ENCODE assay signal across 8 mouse cellular contexts in genomic region chr17:55878282-55878635, GRCm38 (mm10). TPM values are rescaled to one million over a fixed set of nuclear protein-coding genes. Genes with fewer than 3 reads are reported as not detected.
A peak's percentile ranks its signal among the peaks of the same experiment; 100 is the strongest.
DNase-seq lines count a peak whose midpoint lies in the region; ATAC-seq and TF ChIP-seq lines count a peak whose summit lies in the region.
"Not testable (repeated sequence)": the region's sequence is repeated elsewhere in the genome, so short reads cannot be mapped to it uniquely, and the experiment has no call there.

No protein-coding gene starts in this region.

- not testable (repeated sequence) for TF ChIP-seq EP300 in heart, postnatal 0 days (IDR thresholded peaks at IDR 0.05; ENCODE audit: low read depth)

- H3K4me3 ChIP-seq in heart, postnatal 0 days (ENCODE audit: low read depth, low read length) = peak overlapping the region; percentile 57
- peak overlapping the region; percentile 56 for H3K4me3 ChIP-seq in kidney, embryonic 15.5 days (replicated peaks)
- peak overlapping the region; percentile 64 for H3K4me3 ChIP-seq in liver, embryonic 13.5 days (replicated peaks)
- H3K4me3 ChIP-seq in midbrain, embryonic 15.5 days = peak overlapping the region; percentile 52
- peak overlapping the region; percentile 57 for H3K4me3 ChIP-seq in small intestine, adult 2 months (ENCODE audit: low read depth, low read length)

- H3K27me3 ChIP-seq in heart, postnatal 0 days (ENCODE audit: control insufficient read depth, insufficient read depth, low read length); kidney, embryonic 15.5 days; liver, embryonic 13.5 days; midbrain, embryonic 15.5 days (replicated peaks); small intestine, adult 2 months (ENCODE audit: control insufficient read depth, insufficient read depth, low read length): not testable (repeated sequence)

- DNase-seq in A20 (ENCODE audit: low read depth, low spot score) = peak; percentile 78
- peak; percentile 62 for DNase-seq in brain, embryonic 14.5 days (ENCODE audit: low read depth)
- DNase-seq in fibroblast of lung, adult 2 months (ENCODE audit: low read depth) = peak; percentile 28
- not testable (repeated sequence) for DNase-seq in heart, postnatal 0 days (ENCODE audit: low spot score); liver, embryonic 13.5 days

- peak overlapping the region; percentile 78 for H3K27ac ChIP-seq in heart, postnatal 0 days (ENCODE audit: low read depth)
- peak overlapping the region; percentile 64; the same call in 1 of the 2 replicates for H3K27ac ChIP-seq in kidney, embryonic 15.5 days
- peak overlapping the region; percentile 44 for H3K27ac ChIP-seq in liver, embryonic 13.5 days
- peak overlapping the region; percentile 88 for H3K27ac ChIP-seq in midbrain, embryonic 15.5 days
- H3K27ac ChIP-seq in small intestine, adult 2 months (ENCODE audit: insufficient read depth, low read depth, low read length) = peak overlapping the region; percentile 74

- ATAC-seq in heart, postnatal 0 days (ENCODE audit: insufficient read depth, low read depth); kidney, embryonic 15.5 days (replicated peaks; ENCODE audit: low FRiP score); liver, embryonic 13.5 days (ENCODE audit: low read depth); midbrain, embryonic 15.5 days (replicated peaks): not testable (repeated sequence)

- H3K36me3 ChIP-seq in heart, postnatal 0 days (replicated peaks; ENCODE audit: control insufficient read depth, insufficient read depth, low read length); kidney, embryonic 15.5 days; liver, embryonic 13.5 days; midbrain, embryonic 15.5 days (replicated peaks); small intestine, adult 2 months (ENCODE audit: control insufficient read depth, insufficient read depth, low read length): not testable (repeated sequence)

- WGBS in heart, postnatal 0 days = 1% methylated on average over 6 of the region's 8 CpGs
- under 1% methylated on average over 7 of the region's 8 CpGs for WGBS in kidney, embryonic 15.5 days
- WGBS in liver, embryonic 13.5 days (ENCODE audit: insufficient replicate concordance) = 2% methylated on average over 7 of the region's 8 CpGs
- 0% methylated on average over 8 of the region's 8 CpGs for WGBS in midbrain, embryonic 15.5 days
- 0% methylated on average over 7 of the region's 8 CpGs for WGBS in small intestine, adult 2 months

- not testable (repeated sequence) for H3K9me3 ChIP-seq in heart, postnatal 0 days (replicated peaks; ENCODE audit: control insufficient read depth, low read length); kidney, embryonic 15.5 days (replicated peaks); liver, embryonic 13.5 days (replicated peaks); midbrain, embryonic 15.5 days

- not testable (repeated sequence) for TF ChIP-seq POLR2A in brain, embryonic 14.5 days (IDR thresholded peaks at IDR 0.05; ENCODE audit: borderline replicate concordance, extremely low read depth, insufficient read depth, insufficient read length, poor library complexity, severe bottlenecking); small intestine, adult 2 months (IDR thresholded peaks at IDR 0.05; ENCODE audit: low read depth, low read length)

- H3K4me1 ChIP-seq in heart, postnatal 0 days (ENCODE audit: control insufficient read depth, insufficient read depth) = peaks cover 17% of the 10 kb centered on the region; the same call in 1 of the 2 replicates
- H3K4me1 ChIP-seq in kidney, embryonic 15.5 days; small intestine, adult 2 months (ENCODE audit: control insufficient read depth, insufficient read depth, insufficient read length, low read length): not testable (repeated sequence)
- peaks cover 19% of the 10 kb centered on the region for H3K4me1 ChIP-seq in liver, embryonic 13.5 days (replicated peaks)
- H3K4me1 ChIP-seq in midbrain, embryonic 15.5 days = peaks cover 20% of the 10 kb centered on the region

- H3K9ac ChIP-seq in heart, postnatal 0 days (replicated peaks; ENCODE audit: low read depth, low read length) = peak overlapping the region; percentile 54
- H3K9ac ChIP-seq in kidney, embryonic 15.5 days = peak overlapping the region; percentile 49
- peak overlapping the region; percentile 69 for H3K9ac ChIP-seq in liver, embryonic 13.5 days
- peak overlapping the region; percentile 36 for H3K9ac ChIP-seq in midbrain, embryonic 15.5 days

- not testable (repeated sequence) for TF ChIP-seq CTCF in brain, embryonic 14.5 days (IDR thresholded peaks at IDR 0.05; ENCODE audit: borderline replicate concordance, extremely low read depth, insufficient read depth, insufficient read length); heart, postnatal 0 days (IDR thresholded peaks at IDR 0.05; ENCODE audit: low read depth); small intestine, adult 2 months (IDR thresholded peaks at IDR 0.05; ENCODE audit: extremely low read depth, insufficient read length, insufficient replicate concordance, low read depth, low read length)

- peak overlapping the region; percentile 68 for H3K4me2 ChIP-seq in heart, postnatal 0 days (ENCODE audit: low read depth, low read length)
- H3K4me2 ChIP-seq in kidney, embryonic 15.5 days = peak overlapping the region; percentile 63
- H3K4me2 ChIP-seq in liver, embryonic 13.5 days = peak overlapping the region; percentile 65
- H3K4me2 ChIP-seq in midbrain, embryonic 15.5 days = peak overlapping the region; percentile 66

RNA-seq across cellular contexts. Expression of gene Zfp119a, which starts 0.5 kb away (rescaled TPM):
- 3.8 and 4.3 TPM in 2 replicates for polyA plus RNA-seq in brain, embryonic 14.5 days (2012; rRNA removed)
- total RNA-seq in heart, postnatal 0 days (2014; rRNA removed; ENCODE audit: low replicate concordance) = 0.08 and 4.4 TPM in 2 replicates
- polyA plus RNA-seq in heart, postnatal 0 days (2015; fragmentation: Nextera tagmentation; extraction: Ambion mirVana) = 5.4 and 6.0 TPM in 2 replicates
- polyA plus RNA-seq in kidney, embryonic 15.5 days (2015; fragmentation: Nextera tagmentation; extraction: Ambion mirVana) = 9.1 and 11.6 TPM in 2 replicates
- polyA plus RNA-seq in liver, embryonic 13.5 days (2015; fragmentation: Nextera tagmentation; extraction: Ambion mirVana) = 2.1 and 3.1 TPM in 2 replicates
- 12.0 and 15.3 TPM in 2 replicates for polyA plus RNA-seq in midbrain, embryonic 15.5 days (2015; fragmentation: Nextera tagmentation; extraction: Ambion mirVana)
- not detected in 2 replicates for polyA plus RNA-seq in small intestine, adult 2 months (2012; rRNA removed)

RNA-seq across cellular contexts. Expression of gene Zfp959, which starts 13.6 kb away (rescaled TPM):
- 7.6 and 7.8 TPM in 2 replicates for polyA plus RNA-seq in brain, embryonic 14.5 days (2012; rRNA removed)
- 3.1 and 8.2 TPM in 2 replicates for total RNA-seq in heart, postnatal 0 days (2014; rRNA removed; ENCODE audit: low replicate concordance)
- 7.3 and 7.4 TPM in 2 replicates for polyA plus RNA-seq in heart, postnatal 0 days (2015; fragmentation: Nextera tagmentation; extraction: Ambion mirVana)
- polyA plus RNA-seq in kidney, embryonic 15.5 days (2015; fragmentation: Nextera tagmentation; extraction: Ambion mirVana) = 16.0 and 16.8 TPM in 2 replicates
- polyA plus RNA-seq in liver, embryonic 13.5 days (2015; fragmentation: Nextera tagmentation; extraction: Ambion mirVana) = 6.5 and 7.7 TPM in 2 replicates
- 15.7 and 16.1 TPM in 2 replicates for polyA plus RNA-seq in midbrain, embryonic 15.5 days (2015; fragmentation: Nextera tagmentation; extraction: Ambion mirVana)
- polyA plus RNA-seq in small intestine, adult 2 months (2012; rRNA removed) = 0.27 TPM in 1 of 2 replicates, not detected in the other
